Mouse (Mus musculus): ENCODE results near the gene Gfer.

Gene Gfer

DNA sequence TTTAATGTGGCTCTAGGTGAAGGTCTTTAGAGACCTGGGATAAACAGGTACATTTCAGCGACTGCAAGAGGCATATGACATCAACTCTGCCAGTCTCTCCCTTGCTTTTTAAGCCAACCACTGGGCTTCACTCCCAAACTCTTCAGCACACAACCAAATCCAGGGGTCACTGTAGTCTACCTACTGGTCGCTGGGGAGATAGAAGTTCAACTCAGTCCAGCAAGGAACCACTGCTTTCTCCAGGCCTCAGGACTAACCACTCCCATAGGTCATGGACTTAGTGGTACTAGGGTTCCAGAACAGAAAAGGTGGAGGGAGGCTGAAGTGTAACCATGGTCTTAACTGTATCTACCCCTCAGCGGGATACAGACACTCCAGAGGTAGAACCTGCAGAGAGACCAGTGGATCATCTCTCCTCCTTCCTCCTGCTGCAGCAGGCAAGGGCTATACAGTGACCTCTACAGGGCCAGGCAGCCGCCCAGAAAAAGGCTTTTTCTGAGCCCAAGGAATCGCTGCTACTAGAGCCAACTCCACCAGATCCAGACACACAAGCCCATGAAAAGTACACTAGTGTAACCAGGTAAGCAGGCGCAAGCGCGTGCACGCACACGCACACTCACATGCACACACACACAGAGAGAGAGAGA is 47.1 kb downstream of the Gfer start:
- DNase-seq (ENCODE audit: low spot score in 2 of 2) = no peak

DNA sequence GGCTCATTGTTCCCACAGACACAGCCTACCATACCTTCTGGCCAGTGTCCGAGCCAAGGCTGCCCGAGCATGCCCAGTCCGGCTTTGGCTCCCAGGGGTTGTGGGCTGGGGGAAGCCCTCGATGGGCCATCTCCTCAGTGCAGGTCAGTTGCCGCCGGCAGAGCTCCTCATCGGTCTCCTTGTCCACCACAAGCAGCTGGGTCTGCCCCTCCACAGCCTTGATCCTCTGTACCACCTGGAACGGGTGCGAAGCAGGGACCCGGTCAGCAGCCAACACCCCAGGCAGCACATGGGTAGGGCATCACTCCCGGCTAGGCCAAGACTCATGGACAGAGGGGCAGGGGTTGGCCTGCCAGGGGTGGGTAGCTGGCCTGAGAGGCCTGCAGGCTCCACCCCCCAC is 48.5 kb downstream of the Gfer start:
- DNase-seq (ENCODE audit: low spot score in 2 of 2) = no peak

DNA sequence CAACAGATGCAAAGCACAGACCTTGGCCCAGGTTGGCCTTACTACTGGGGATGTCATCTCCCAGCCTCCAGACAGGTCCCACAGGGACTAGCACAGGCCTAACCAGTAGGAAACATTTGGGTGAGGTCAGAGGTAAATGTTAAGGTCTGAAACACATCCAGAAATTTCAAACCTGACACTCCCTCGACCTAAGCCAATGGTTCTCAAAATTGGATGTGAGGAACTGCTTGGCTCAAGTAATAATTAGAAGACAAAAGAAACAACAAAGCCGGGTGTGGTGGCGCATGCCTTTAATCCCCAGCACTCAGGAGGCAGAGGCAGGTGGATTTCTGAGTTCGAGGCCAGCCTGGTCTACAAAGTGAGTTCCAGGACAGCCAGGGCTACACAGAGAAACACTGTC is 49.6 kb downstream of the Gfer start:
- no peak for DNase-seq (ENCODE audit: low spot score in 2 of 2)

DNA sequence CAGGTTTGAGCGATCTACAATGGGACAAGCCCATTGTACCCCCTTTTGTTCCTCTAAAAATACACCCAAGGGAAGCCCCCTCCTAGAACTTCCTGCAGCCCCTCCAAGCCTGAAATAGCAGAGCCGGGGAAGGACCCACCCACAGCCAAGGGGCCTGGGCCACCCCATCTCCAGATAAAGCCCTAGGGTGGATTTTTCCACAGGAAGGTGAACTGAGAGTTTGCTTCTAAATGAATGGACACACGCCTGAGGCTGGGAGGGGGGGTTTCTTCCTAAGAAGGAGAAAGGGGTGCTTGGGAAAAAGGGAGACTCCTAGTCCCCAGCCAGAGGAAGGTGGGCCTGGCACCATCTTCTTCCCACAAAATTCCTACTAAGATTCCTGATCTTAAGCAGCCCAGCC is 50.0 kb downstream of the Gfer start:
- no peak for DNase-seq (ENCODE audit: low spot score in 2 of 2)

DNA sequence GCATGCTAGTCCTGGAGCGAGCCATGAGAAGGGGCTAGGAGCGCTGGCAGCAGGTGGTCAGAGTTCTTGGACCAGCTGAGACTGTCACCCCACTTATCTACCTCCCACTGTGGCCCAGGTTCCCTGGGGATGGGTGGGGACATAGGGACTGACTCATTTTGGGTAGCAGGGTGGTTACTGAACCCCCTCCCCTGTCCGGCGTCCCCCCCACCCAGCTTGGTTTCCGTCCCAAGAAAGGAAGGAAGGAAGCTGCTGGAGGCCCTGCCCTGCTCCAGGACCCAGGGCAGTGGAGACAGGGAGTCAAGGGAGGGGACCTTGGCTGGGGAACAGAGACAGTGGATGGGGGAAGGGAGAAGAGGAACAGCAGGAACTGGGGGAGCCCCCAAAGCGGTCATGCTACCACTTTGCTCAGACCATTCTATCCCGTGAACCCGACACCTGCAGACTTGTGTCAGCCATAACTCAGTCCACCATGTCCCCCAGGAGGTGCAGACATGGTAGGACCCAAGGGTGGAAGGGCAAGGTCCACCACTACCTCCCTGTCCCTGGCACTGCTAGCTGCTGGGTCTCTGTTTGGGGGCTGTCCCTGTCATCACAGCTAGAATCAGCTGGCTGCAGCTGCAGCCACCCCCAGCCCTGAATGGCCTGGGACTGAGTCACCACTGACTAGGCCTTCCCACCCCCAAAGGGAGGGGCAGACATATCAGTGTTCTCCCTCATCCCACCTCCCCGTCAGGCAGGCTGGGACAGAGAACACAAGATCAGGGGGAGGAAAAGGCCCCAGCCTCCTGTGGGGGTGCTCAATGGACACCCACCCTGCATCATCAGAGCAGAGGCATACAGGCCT is 50.9 kb downstream of the Gfer start:
- no peak for DNase-seq (ENCODE audit: low spot score in 2 of 2)

DNA sequence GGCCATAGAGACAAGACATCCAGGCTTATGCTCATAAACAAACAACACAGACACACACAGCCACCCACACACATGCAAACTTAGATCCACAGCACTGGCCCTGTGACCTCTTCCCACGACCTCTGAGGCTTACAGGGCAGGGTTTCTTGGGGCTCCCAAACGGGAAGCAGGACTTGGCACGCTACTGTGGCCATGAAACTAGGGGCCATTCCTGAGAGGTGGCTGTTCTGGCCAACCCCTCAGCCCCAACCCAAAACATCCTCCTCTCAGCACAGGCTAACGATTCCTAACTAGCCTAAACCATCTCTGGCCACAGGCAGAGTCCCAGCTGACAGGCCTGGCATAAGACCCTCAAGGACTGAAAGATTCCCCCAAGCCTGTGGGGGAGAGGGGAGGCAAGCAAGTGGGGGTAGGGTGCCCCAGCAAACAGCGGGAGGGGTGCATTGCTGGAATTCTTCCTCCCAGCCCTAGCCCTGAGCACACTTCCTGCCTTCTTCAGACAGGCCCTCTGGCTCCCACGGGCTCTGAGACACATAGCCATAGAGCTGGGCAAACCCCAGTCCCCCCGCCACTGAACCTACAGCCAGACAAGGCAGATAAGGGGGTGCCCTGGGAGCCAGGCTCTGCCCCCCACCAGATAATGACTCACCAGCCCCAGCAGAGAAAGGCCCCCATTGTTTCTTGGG is 51.8 kb downstream of the Gfer start:
- DNase-seq (ENCODE audit: low spot score in 2 of 2) = no peak
